Mouse (Mus musculus): ENCODE measurements around the gene Gpr25. TPM values are rescaled to one million over a fixed set of nuclear protein-coding genes. Genes with fewer than 3 reads are reported as not detected.

Gpr25 gene
- total and polyA plus RNA-seq, 2 experiments from 2014 or later: not detected

GRCm38 (mm10) chr1:136228328-136229039, 32.2 kb downstream of the Gpr25 start:
- Histone ChIP-seq H3K36me3 (replicated peaks; ENCODE audit: control insufficient read depth, insufficient read depth, low read length) (no peaks in the 10 kb centered on the region), H3K27ac (ENCODE audit: low read depth) (no peak overlapping the region), H3K4me3 (ENCODE audit: low read depth, low read length) (no peak overlapping the region), H3K9ac (replicated peaks; ENCODE audit: low read depth, low read length) (no peak overlapping the region), H3K27me3 (ENCODE audit: control insufficient read depth, insufficient read depth, low read length) (peaks cover 48% of the 10 kb centered on the region), H3K9me3 (replicated peaks; ENCODE audit: control insufficient read depth, low read length) (no peaks in the 10 kb centered on the region), H3K4me2 (ENCODE audit: low read depth, low read length) (peak overlapping the region; percentile 19; the same call in 1 of the 2 replicates), H3K4me1 (ENCODE audit: control insufficient read depth, insufficient read depth) (peaks cover 2% of the 10 kb centered on the region; the same call in 1 of the 2 replicates)
- TF ChIP-seq EP300 (IDR thresholded peaks at IDR 0.05; ENCODE audit: low read depth) (no peak), CTCF (IDR thresholded peaks at IDR 0.05; ENCODE audit: low read depth) (no peak)
- ATAC-seq (ENCODE audit: insufficient read depth, low read depth) (no peak), DNase-seq (ENCODE audit: low spot score) (no peak)
- 22% methylated on average over 13 of the region's 13 CpGs for WGBS

GRCm38 (mm10) chr1:136227870-136228269, 32.8 kb downstream of the Gpr25 start:
- no peak for DNase-seq (ENCODE audit: low spot score)
- Histone ChIP-seq H3K4me2 (ENCODE audit: low read depth, low read length) (no peak overlapping the region), H3K9me3 (replicated peaks; ENCODE audit: control insufficient read depth, low read length) (no peaks in the 10 kb centered on the region), H3K27ac (ENCODE audit: low read depth) (no peak overlapping the region), H3K36me3 (replicated peaks; ENCODE audit: control insufficient read depth, insufficient read depth, low read length) (no peaks in the 10 kb centered on the region), H3K4me3 (ENCODE audit: low read depth, low read length) (no peak overlapping the region), H3K4me1 (ENCODE audit: control insufficient read depth, insufficient read depth) (no peaks in the 10 kb centered on the region), H3K27me3 (ENCODE audit: control insufficient read depth, insufficient read depth, low read length) (peaks cover 42% of the 10 kb centered on the region), H3K9ac (replicated peaks; ENCODE audit: low read depth, low read length) (no peak overlapping the region)
- ATAC-seq (ENCODE audit: insufficient read depth, low read depth): no peak
- 62% methylated on average over 4 of the region's 4 CpGs for WGBS
- TF ChIP-seq EP300 (IDR thresholded peaks at IDR 0.05; ENCODE audit: low read depth) (no peak), CTCF (IDR thresholded peaks at IDR 0.05; ENCODE audit: low read depth) (no peak)

- H3K27ac ChIP-seq (ENCODE audit: low read depth): no peak overlapping the region
- peaks cover 30% of the 10 kb centered on the region for H3K27me3 ChIP-seq (ENCODE audit: control insufficient read depth, insufficient read depth, low read length)
- no peaks in the 10 kb centered on the region for H3K4me1 ChIP-seq (ENCODE audit: control insufficient read depth, insufficient read depth)
- 78% methylated on average over 8 of the region's 8 CpGs for WGBS
- H3K36me3 ChIP-seq (replicated peaks; ENCODE audit: control insufficient read depth, insufficient read depth, low read length): no peaks in the 10 kb centered on the region
- no peak overlapping the region for H3K4me2 ChIP-seq (ENCODE audit: low read depth, low read length)
- no peaks in the 10 kb centered on the region for H3K9me3 ChIP-seq (replicated peaks; ENCODE audit: control insufficient read depth, low read length)
- ATAC-seq (ENCODE audit: insufficient read depth, low read depth) (no peak), DNase-seq (ENCODE audit: low spot score) (no peak)
- no peak overlapping the region for H3K4me3 ChIP-seq (ENCODE audit: low read depth, low read length)
- TF ChIP-seq CTCF (IDR thresholded peaks at IDR 0.05; ENCODE audit: low read depth) (no peak), EP300 (IDR thresholded peaks at IDR 0.05; ENCODE audit: low read depth) (no peak)
- no peak overlapping the region for H3K9ac ChIP-seq (replicated peaks; ENCODE audit: low read depth, low read length)
Measured at GRCm38 (mm10) chr1:136226626-136227025, 34.0 kb downstream of the Gpr25 start.

- no peak overlapping the region for H3K4me3 ChIP-seq (ENCODE audit: low read depth, low read length)
- peaks cover 24% of the 10 kb centered on the region for H3K27me3 ChIP-seq (ENCODE audit: control insufficient read depth, insufficient read depth, low read length)
- WGBS: 87% methylated on average over 8 of the region's 8 CpGs
- H3K36me3 ChIP-seq (replicated peaks; ENCODE audit: control insufficient read depth, insufficient read depth, low read length): no peaks in the 10 kb centered on the region
- no peak overlapping the region for H3K9ac ChIP-seq (replicated peaks; ENCODE audit: low read depth, low read length)
- no peaks in the 10 kb centered on the region for H3K4me1 ChIP-seq (ENCODE audit: control insufficient read depth, insufficient read depth)
- DNase-seq (ENCODE audit: low spot score) (no peak), ATAC-seq (ENCODE audit: insufficient read depth, low read depth) (no peak)
- no peak overlapping the region for H3K4me2 ChIP-seq (ENCODE audit: low read depth, low read length)
- TF ChIP-seq CTCF (IDR thresholded peaks at IDR 0.05; ENCODE audit: low read depth): no peak
- no peak for TF ChIP-seq EP300 (IDR thresholded peaks at IDR 0.05; ENCODE audit: low read depth)
- H3K27ac ChIP-seq (ENCODE audit: low read depth): no peak overlapping the region
- H3K9me3 ChIP-seq (replicated peaks; ENCODE audit: control insufficient read depth, low read length): no peaks in the 10 kb centered on the region
Measured at GRCm38 (mm10) chr1:136225846-136226245, 34.8 kb downstream of the Gpr25 start.

- Histone ChIP-seq H3K4me3 (ENCODE audit: low read depth, low read length) (no peak overlapping the region), H3K4me1 (ENCODE audit: control insufficient read depth, insufficient read depth) (no peaks in the 10 kb centered on the region), H3K27me3 (ENCODE audit: control insufficient read depth, insufficient read depth, low read length) (peaks cover 12% of the 10 kb centered on the region; the same call in 1 of the 2 replicates), H3K27ac (ENCODE audit: low read depth) (no peak overlapping the region), H3K9me3 (replicated peaks; ENCODE audit: control insufficient read depth, low read length) (no peaks in the 10 kb centered on the region), H3K9ac (replicated peaks; ENCODE audit: low read depth, low read length) (no peak overlapping the region), H3K36me3 (replicated peaks; ENCODE audit: control insufficient read depth, insufficient read depth, low read length) (no peaks in the 10 kb centered on the region), H3K4me2 (ENCODE audit: low read depth, low read length) (no peak overlapping the region)
- no peak for TF ChIP-seq CTCF (IDR thresholded peaks at IDR 0.05; ENCODE audit: low read depth)
- no peak for TF ChIP-seq EP300 (IDR thresholded peaks at IDR 0.05; ENCODE audit: low read depth)
- DNase-seq (ENCODE audit: low spot score) (no peak), ATAC-seq (ENCODE audit: insufficient read depth, low read depth) (no peak)
- 84% methylated on average over 10 of the region's 10 CpGs for WGBS
Measured at GRCm38 (mm10) chr1:136223758-136224342, 36.8 kb downstream of the Gpr25 start.

Data from heart, postnatal 0 days (tissue).